Mouse (Mus musculus) liver, adult 2 months (tissue): ENCODE measurements at regions not wholly inside any gene's neighbourhood (a gene's known extent, or its start where the extent isn't known, plus 50 kb on each side); places are given as distances from the start of the nearest gene placed in this dataset.

Source experiments
- CTCF ChIP-seq: fragments of 200-500 bp; IDR thresholded peaks from 2 replicates; pipeline ENCODE4 v1.5.1; 2011; ENCODE audit warnings: low read depth, low read length, control low read depth
- POLR2A ChIP-seq: fragments of 200-500 bp; IDR thresholded peaks from 2 replicates; pipeline ENCODE4 v1.6.1; 2011; ENCODE audit warnings: low read length, control low read depth; ENCODE audit not compliant: insufficient read depth; ENCODE audit errors: extremely low read depth

DNA sequence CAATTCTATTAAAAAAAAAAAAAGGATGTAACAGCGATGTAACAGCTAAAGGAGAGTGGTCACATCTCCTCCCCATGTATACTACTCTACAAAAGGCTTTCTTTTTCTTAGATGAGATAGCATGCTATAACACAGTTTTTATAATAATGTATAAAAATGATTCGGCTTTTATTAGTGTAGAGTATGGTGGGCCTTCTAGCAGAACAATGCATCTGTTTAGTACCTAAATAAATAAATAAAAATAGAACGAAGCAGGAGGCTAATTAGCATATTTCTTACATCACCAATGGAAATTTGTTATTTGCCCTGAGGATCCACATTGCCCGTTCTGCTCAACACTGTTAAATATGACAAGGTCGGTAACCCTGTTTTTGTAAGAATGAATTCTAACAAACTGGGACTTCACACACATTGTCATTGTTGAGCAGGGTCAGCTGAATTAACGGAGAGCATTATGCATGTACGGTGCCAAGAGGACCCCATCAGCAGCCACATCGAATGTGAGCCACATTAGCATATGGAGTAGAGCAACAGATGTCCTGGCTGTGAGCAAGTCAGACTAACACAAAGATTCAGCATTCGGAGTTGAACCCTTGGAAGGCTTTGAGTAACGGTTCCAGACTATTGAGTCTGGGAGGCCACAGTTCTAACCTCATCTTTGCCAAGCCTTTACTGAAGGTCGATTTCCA is 117.4 kb upstream of the Sem1 start:
- no peak for TF ChIP-seq CTCF
- no peak for TF ChIP-seq POLR2A
